Mouse (Mus musculus) thymus, adult 2 months (tissue): ENCODE data around the gene Rab3il1. TPM values are rescaled to one million over a fixed set of nuclear protein-coding genes. Genes with fewer than 3 reads are reported as not detected.
A peak's percentile ranks its signal among the peaks of the same experiment; 100 is the strongest.

Experiments used
- DNase-seq: peaks from one replicate; pipeline ENCODE4 v3.0.0; 2021
- H3K27ac ChIP-seq: fragments of 200-500 bp; 2 replicates; pipeline ENCODE4 v1.5.1; 2012; ENCODE audit warnings: low read length, control low read depth; ENCODE audit not compliant: control insufficient read depth, insufficient read depth
- H3K27me3 ChIP-seq: fragments of 200-500 bp; 2 replicates; pipeline ENCODE4 v1.6.1; 2012; ENCODE audit warnings: mild to moderate bottlenecking, low read length, moderate library complexity, mixed read lengths; ENCODE audit not compliant: control insufficient read depth, insufficient read depth
- H3K36me3 ChIP-seq: fragments of 200-500 bp; 2 replicates; pipeline ENCODE4 v1.6.1; 2012; ENCODE audit warnings: mild to moderate bottlenecking, low read length, moderate library complexity; ENCODE audit not compliant: control insufficient read depth, insufficient read depth
- H3K4me1 ChIP-seq: fragments of 200-500 bp; replicated peaks from 2 replicates; pipeline ENCODE4 v1.6.1; 2012; ENCODE audit warnings: low read length; ENCODE audit not compliant: control insufficient read depth, insufficient read depth
- H3K4me3 ChIP-seq: fragments of 200-500 bp; 2 replicates; pipeline ENCODE4 v1.5.1; 2012; ENCODE audit warnings: mild to moderate bottlenecking, low read length, control low read depth, moderate library complexity; ENCODE audit not compliant: control insufficient read depth, insufficient read depth
- CTCF ChIP-seq: fragments of 200-500 bp; IDR thresholded peaks from 2 replicates; pipeline ENCODE4 v1.5.1; 2012; ENCODE audit warnings: mild to moderate bottlenecking, control low read depth, low read length, moderate library complexity, borderline replicate concordance; ENCODE audit not compliant: control insufficient read depth, poor library complexity, insufficient read depth; ENCODE audit errors: extremely low read depth
- POLR2A ChIP-seq: fragments of 200-500 bp; IDR thresholded peaks from 2 replicates; pipeline ENCODE4 v1.6.1; 2012; ENCODE audit warnings: mild to moderate bottlenecking, low read length, control low read depth, moderate library complexity; ENCODE audit not compliant: control insufficient read depth, poor library complexity, insufficient read depth; ENCODE audit errors: extremely low read depth
- WGBS: fragments of 180-500 bp; shearing (Covaris S2); methylation state at CpG from one replicate; pipeline ENCODE4 v1.1.7; 2018; 5-methylcytosine and 5-hydroxymethylcytosine counted together
- polyA plus RNA-seq: library from polyadenylated mRNA; depleted of rRNA; stranded (reverse); fragments of >200 nt; gene quantifications from 2 replicates; pipeline ENCODE4 v1.2.3, GENCODE M21; 2012

The Rab3il1 gene
- polyA plus RNA-seq, 1 experiment = 15.7 TPM

- WGBS = 5% methylated on average over 10 of the region's 10 CpGs
- no peaks in the 10 kb centered on the region for H3K36me3 ChIP-seq
These were observed 62.9 kb downstream of the Rab3il1 start for GRCm38 (mm10) chr19:10064173-10065012.

GRCm38 (mm10) chr19:10065465-10066188 is 64.2 kb downstream of the Rab3il1 start:
- H3K27me3 ChIP-seq = no peaks in the 10 kb centered on the region
- H3K27ac ChIP-seq = no peak overlapping the region
- 63% methylated on average over 5 of the region's 5 CpGs for WGBS
- TF ChIP-seq POLR2A (no peak), CTCF (0 out of 2 replicates have a peak, but pooled peaks have one; percentile 12)
- H3K4me3 ChIP-seq = no peak overlapping the region
- no peaks in the 10 kb centered on the region for H3K36me3 ChIP-seq
- H3K4me1 ChIP-seq = peaks cover 51% of the 10 kb centered on the region
- DNase-seq = no peak

More at GRCm38 (mm10) chr19:10064173-10065012, 62.9 kb downstream of the Rab3il1 start:
- peak; percentile 69 for DNase-seq
- TF ChIP-seq CTCF = no peak
- no peak for TF ChIP-seq POLR2A
- H3K27ac ChIP-seq = peak overlapping the region; percentile 63
- no peak overlapping the region for H3K4me3 ChIP-seq
- H3K27me3 ChIP-seq = no peaks in the 10 kb centered on the region
- H3K4me1 ChIP-seq = peaks cover 43% of the 10 kb centered on the region

GRCm38 (mm10) chr19:10066189-10066500 is 64.7 kb downstream of the Rab3il1 start:
- H3K4me3 ChIP-seq = no peak overlapping the region
- no peak for TF ChIP-seq POLR2A
- no peak for TF ChIP-seq CTCF
- no peak for DNase-seq
- H3K4me1 ChIP-seq = peaks cover 55% of the 10 kb centered on the region
- H3K36me3 ChIP-seq = no peaks in the 10 kb centered on the region
- WGBS = 57% methylated on average over 4 of the region's 4 CpGs
- no peaks in the 10 kb centered on the region for H3K27me3 ChIP-seq
- no peak overlapping the region for H3K27ac ChIP-seq

- no peaks in the 10 kb centered on the region for H3K27me3 ChIP-seq
- H3K27ac ChIP-seq = no peak overlapping the region
- H3K4me1 ChIP-seq = peaks cover 59% of the 10 kb centered on the region
- DNase-seq = no peak
- no peak for TF ChIP-seq CTCF
- no peak for TF ChIP-seq POLR2A
- 52% methylated on average over 3 of the region's 3 CpGs for WGBS
- H3K4me3 ChIP-seq = no peak overlapping the region
- H3K36me3 ChIP-seq = no peaks in the 10 kb centered on the region
These were observed 65.0 kb downstream of the Rab3il1 start for GRCm38 (mm10) chr19:10066502-10066901.

- TF ChIP-seq POLR2A = no peak
- TF ChIP-seq CTCF = no peak
- Histone ChIP-seq H3K27ac (no peak overlapping the region), H3K4me3 (no peak overlapping the region), H3K4me1 (peaks cover 63% of the 10 kb centered on the region), H3K36me3 (no peaks in the 10 kb centered on the region), H3K27me3 (no peaks in the 10 kb centered on the region)
- no peak for DNase-seq
- 93% methylated on average over 7 of the region's 7 CpGs for WGBS
These were observed 66.2 kb downstream of the Rab3il1 start for GRCm38 (mm10) chr19:10067701-10068100.

- H3K36me3 ChIP-seq = no peaks in the 10 kb centered on the region
- WGBS = 22% methylated on average over 8 of the region's 8 CpGs
- peak; percentile 29 for DNase-seq
These were observed 68.9 kb downstream of the Rab3il1 start for GRCm38 (mm10) chr19:10070186-10070980.

More at GRCm38 (mm10) chr19:10070186-10070980, 68.9 kb downstream of the Rab3il1 start:
- Histone ChIP-seq H3K4me3 (no peak overlapping the region), H3K27me3 (no peaks in the 10 kb centered on the region), H3K27ac (peak overlapping the region; percentile 78), H3K4me1 (peaks cover 39% of the 10 kb centered on the region)
- TF ChIP-seq POLR2A = no peak
- no peak for TF ChIP-seq CTCF
